Mouse (Mus musculus) ES-E14 (cell line): ENCODE data around the gene Gm49601.

ENCODE experiments used
- CHD2 ChIP-seq: IDR thresholded peaks from 2 replicates; pipeline ENCODE4 v1.6.1; 2014; ENCODE audit warnings: mild to moderate bottlenecking, low read depth, low read length, inconsistent platforms
- HCFC1 ChIP-seq: IDR thresholded peaks from 2 replicates; pipeline ENCODE4 v1.6.1; 2012; ENCODE audit warnings: low read length, inconsistent platforms, borderline replicate concordance; ENCODE audit not compliant: insufficient read depth
- ZC3H11A ChIP-seq: IDR thresholded peaks from 2 replicates; pipeline ENCODE4 v1.6.1; 2012; ENCODE audit warnings: low read depth, mild to moderate bottlenecking, inconsistent platforms, low read length, borderline replicate concordance
- ZNF384 ChIP-seq: IDR thresholded peaks from 2 replicates; pipeline ENCODE4 v1.6.1; 2012; ENCODE audit warnings: low read depth, low read length, inconsistent platforms

DNA sequence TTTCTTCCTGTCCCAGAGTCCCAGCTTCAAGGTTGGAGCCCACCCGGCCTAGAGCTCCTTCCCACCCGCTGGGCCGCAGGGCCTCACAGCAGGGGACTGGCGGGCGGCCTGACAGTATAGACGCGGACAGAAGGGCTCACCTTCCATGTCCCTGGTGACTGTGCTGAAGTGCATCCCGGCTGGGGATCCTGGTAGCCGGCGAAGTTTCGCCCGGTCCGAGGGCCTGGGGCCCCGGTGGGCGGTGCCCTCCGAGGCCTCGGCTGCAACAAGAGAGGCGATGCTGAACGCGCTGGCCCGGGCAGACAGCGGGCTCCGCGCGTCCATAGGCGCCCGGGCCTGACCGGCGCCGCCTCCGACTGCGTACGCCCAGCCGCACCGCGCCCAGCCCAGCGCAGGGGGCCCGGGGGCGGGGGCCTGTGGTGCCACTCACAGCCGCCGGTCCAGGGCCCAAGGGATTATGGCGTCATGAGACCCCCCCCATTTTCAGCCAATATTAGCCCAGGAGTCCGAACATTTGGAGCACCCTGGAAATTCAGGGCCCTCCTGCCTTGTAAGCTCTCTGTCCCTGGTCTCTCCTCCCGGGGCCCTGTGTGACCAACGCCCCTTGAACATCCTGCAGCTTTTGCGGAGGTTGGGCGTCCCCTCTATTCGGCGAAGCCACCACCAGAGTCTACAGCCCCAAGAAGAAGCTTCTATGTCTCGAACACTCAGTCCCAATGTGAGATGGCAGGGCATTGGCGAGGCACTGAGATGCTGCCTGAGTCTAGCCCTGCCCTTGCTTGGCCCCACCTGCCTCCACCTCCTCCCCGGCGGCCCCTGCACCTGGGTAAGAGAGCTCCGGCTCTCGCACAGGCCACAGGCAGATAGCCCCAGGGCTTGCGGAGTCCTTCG is 38.1 kb downstream of the Gm49601 start:
- TF ChIP-seq ZC3H11A: no peak
- no peak for TF ChIP-seq HCFC1
- TF ChIP-seq ZNF384: no peak
- TF ChIP-seq CHD2: no peak
